Mouse (Mus musculus) liver, embryonic 16.5 days (tissue): ENCODE measurements around the gene H3f3b. TPM values are rescaled to one million over a fixed set of nuclear protein-coding genes. Genes with fewer than 3 reads are reported as not detected.
"Not testable (repeated sequence)": the region's sequence is repeated elsewhere in the genome, so short reads cannot be mapped to it uniquely, and the experiment has no call there.

Source experiments
- ATAC-seq: fragments of 200-750 bp; cut with Nextera tagmentation; 2 replicates; pipeline ENCODE4 v1.8.0; 2017; ENCODE audit warnings: low read depth, mild to moderate bottlenecking, moderate number of reproducible peaks, moderate library complexity
- H3K27ac ChIP-seq: fragments of 300-500 bp; sonication (generic); 2 replicates; pipeline ENCODE4 v1.5.1; 2014; ENCODE audit warnings: mild to moderate bottlenecking, low read length
- H3K27me3 ChIP-seq: fragments of 300-500 bp; sonication (generic); 2 replicates; pipeline ENCODE4 v1.6.1; 2014; ENCODE audit warnings: low read depth, low read length, mixed read lengths; ENCODE audit not compliant: control insufficient read depth, insufficient read depth
- H3K36me3 ChIP-seq: fragments of 300-500 bp; sonication (generic); 2 replicates; pipeline ENCODE4 v1.6.1; 2014; ENCODE audit warnings: mild to moderate bottlenecking; ENCODE audit not compliant: control insufficient read depth, insufficient read depth
- H3K4me1 ChIP-seq: fragments of 300-500 bp; sonication (generic); 2 replicates; pipeline ENCODE4 v1.6.1; 2014; ENCODE audit warnings: low read depth, low read length, mixed read lengths; ENCODE audit not compliant: control insufficient read depth
- H3K4me2 ChIP-seq: fragments of 300-500 bp; sonication (generic); 2 replicates; pipeline ENCODE4 v1.6.1; 2014; ENCODE audit warnings: low read depth, low read length, mixed read lengths
- H3K4me3 ChIP-seq: fragments of 300-500 bp; sonication (generic); 2 replicates; pipeline ENCODE4 v1.5.1; 2014; ENCODE audit warnings: low read depth, mild to moderate bottlenecking, low read length
- H3K9ac ChIP-seq: fragments of 300-500 bp; sonication (generic); 2 replicates; pipeline ENCODE4 v1.6.1; 2014; ENCODE audit warnings: low read depth, low read length
- H3K9me3 ChIP-seq: fragments of 300-500 bp; sonication (generic); replicated peaks from 2 replicates; pipeline ENCODE4 v1.6.1; 2016; ENCODE audit warnings: low read length; ENCODE audit not compliant: control insufficient read depth
- WGBS: fragments of 180-500 bp; shearing (Covaris S2); extraction: QIAGEN DNeasy Blood & Tissue Kit; methylation state at CpG from one replicate; pipeline ENCODE4 v1.1.7; 2014; ENCODE audit not compliant: insufficient replicate concordance; 5-methylcytosine and 5-hydroxymethylcytosine counted together
- polyA plus RNA-seq: library from polyadenylated mRNA; unstranded; fragments of >200 nt; fragmentation: Nextera tagmentation; extraction: Ambion mirVana; gene quantifications from 2 replicates; pipeline ENCODE4 v1.2.1, GENCODE M21; 2015

H3f3b gene
- polyA plus RNA-seq, 1 experiment from 2014 or later: 527 TPM

DNA sequence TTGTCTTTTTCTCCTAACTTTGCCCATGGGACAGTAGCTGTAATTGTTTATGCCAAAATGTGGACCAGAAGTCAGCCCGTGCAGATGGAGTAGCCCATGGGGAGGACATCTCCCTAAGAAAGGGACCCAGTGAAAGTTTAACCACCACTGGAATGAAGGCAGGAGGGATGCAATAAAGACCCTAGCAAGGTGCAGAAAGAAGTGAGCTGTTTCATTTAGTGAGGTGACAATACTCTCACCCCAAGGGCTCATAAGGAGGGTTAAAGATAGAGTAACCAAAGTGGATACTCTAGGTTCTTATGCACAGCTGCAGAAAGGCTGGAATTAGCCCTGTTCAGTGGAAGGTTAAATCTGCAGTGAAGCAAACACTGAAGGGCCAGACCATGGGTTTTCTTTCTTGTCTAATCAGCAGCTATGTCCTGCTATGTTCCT is 8.4 kb downstream of the H3f3b start:
- Histone ChIP-seq H3K9ac (no peak overlapping the region), H3K36me3 (peaks cover 13% of the 10 kb centered on the region), H3K27me3 (no peaks in the 10 kb centered on the region), H3K9me3 (no peaks in the 10 kb centered on the region), H3K27ac (no peak overlapping the region), H3K4me3 (no peak overlapping the region), H3K4me1 (peaks cover 10% of the 10 kb centered on the region), H3K4me2 (no peak overlapping the region)
- ATAC-seq: no peak
- WGBS: 73% methylated on average over 1 of the region's 1 CpGs

DNA sequence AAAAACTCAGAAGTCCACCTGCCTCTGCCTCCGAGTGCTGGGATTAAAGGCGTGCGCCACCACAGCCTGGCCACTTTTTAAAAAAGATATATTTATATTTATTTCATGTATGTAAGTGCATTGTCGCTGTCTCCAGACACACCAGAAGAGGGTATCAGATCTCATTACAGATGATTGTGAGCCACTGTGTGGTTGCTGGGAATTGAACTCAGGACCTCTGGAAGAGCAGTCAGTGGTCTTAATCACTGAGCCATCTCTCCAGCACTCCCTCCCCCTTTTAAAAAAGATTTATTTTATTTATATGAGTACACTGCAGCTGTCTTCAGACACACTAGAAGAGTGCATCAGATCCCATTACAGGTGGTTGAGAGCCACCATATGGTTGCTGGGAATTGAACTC is 8.9 kb downstream of the H3f3b start:
- H3K4me3 ChIP-seq, H3K27me3 ChIP-seq, ATAC-seq, H3K4me2 ChIP-seq, H3K9me3 ChIP-seq, H3K27ac ChIP-seq, H3K9ac ChIP-seq: not testable (repeated sequence)
- whole genome bisulfite sequencing: 81% methylated on average over 4 of the region's 4 CpGs
- Histone ChIP-seq H3K4me1 (peaks cover 10% of the 10 kb centered on the region), H3K36me3 (peaks cover 13% of the 10 kb centered on the region)

DNA sequence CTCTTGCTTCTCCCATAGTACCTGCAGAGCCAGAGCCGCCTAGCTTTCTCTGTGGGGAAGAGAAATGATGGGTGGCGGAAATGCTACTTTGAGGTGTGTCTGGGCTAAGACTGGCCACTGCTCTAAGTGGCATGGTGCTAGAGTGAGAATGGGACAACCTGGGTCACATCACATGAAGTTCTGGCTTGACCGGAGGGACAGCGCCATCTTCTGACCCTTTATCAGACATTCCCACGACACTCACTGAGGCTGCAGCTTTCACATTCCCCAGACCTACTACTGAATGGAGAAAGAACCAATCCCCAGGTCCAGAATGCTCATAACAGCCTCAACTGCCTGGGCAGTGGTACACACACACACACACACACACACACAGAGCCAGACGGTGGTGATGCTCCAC is 9.7 kb downstream of the H3f3b start:
- WGBS: 32% methylated on average over 6 of the region's 6 CpGs
- Histone ChIP-seq H3K4me1 (peaks cover 10% of the 10 kb centered on the region), H3K4me2 (no peak overlapping the region), H3K27ac (no peak overlapping the region), H3K27me3 (peaks cover 4% of the 10 kb centered on the region), H3K9ac (no peak overlapping the region), H3K4me3 (no peak overlapping the region), H3K36me3 (peaks cover 13% of the 10 kb centered on the region), H3K9me3 (no peaks in the 10 kb centered on the region)
- ATAC-seq: no peak

DNA sequence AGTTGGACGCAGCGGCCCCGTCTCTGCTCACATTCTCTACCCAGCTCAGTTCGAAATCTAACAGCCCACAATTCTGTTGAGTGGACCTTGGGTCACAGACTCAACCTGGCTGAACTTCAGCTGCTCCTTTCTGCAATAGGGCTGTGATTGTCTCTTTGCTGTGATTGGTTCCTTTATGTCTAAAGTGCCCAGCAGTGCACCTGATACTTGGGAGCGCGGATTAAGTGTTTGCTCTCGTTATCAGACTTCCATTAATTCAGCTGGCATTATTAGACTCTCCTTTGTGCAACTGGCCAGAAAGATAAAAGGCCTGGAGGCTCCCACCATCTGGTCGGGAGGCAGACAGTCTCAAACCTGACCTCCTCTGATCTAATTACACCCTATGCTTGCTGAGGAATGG is 12.9 kb downstream of the H3f3b start:
- peaks cover 12% of the 10 kb centered on the region for H3K4me1 ChIP-seq
- no peak for ATAC-seq
- WGBS: 45% methylated on average over 8 of the region's 8 CpGs
- H3K9me3 ChIP-seq: no peaks in the 10 kb centered on the region
- no peak overlapping the region for H3K9ac ChIP-seq
- no peak overlapping the region for H3K4me2 ChIP-seq
- H3K27me3 ChIP-seq: peaks cover 12% of the 10 kb centered on the region
- H3K4me3 ChIP-seq: no peak overlapping the region
- H3K27ac ChIP-seq: no peak overlapping the region
- H3K36me3 ChIP-seq: no peaks in the 10 kb centered on the region

DNA sequence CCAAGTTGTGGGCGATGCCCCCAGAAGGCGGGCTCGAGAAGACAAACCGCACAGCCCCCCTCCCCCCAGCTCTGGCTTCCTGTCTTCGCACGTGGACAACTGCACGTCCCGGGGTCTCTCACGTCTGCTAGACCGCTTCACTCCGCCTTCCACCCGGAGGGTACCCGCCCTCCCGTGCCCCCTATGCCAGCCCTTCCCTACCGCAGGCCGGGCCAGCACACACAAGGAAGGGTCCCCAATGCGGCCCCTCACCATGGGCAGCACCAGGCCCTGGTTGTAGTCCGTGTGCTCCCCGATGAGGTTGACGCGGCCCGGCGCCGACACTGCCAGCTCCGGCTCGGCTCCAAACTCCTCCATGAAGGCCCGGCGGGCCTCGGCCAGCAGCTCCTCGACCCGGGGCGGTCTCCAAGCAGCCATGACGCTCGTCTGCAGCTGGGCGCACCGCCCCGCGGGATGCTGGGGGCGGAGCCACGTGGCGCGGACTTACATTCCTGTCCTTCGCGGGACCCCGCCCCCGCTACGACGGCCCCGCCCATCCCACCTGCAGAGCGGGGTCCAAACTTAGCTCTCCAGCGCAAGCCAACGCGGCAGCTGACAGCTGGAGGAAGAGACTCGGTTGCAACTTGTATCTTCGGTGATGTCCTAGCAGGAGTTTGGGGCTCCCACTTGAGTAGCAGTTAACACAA is 15.4 kb downstream of the H3f3b start, which contains the start of gene Galk1:
Gene Galk1, minus strand, starts transcription at position 458 of the 686 bp plus-strand sequence.
- peak within 1 kb of the TSS; percentile 85 for H3K27ac ChIP-seq

DNA sequence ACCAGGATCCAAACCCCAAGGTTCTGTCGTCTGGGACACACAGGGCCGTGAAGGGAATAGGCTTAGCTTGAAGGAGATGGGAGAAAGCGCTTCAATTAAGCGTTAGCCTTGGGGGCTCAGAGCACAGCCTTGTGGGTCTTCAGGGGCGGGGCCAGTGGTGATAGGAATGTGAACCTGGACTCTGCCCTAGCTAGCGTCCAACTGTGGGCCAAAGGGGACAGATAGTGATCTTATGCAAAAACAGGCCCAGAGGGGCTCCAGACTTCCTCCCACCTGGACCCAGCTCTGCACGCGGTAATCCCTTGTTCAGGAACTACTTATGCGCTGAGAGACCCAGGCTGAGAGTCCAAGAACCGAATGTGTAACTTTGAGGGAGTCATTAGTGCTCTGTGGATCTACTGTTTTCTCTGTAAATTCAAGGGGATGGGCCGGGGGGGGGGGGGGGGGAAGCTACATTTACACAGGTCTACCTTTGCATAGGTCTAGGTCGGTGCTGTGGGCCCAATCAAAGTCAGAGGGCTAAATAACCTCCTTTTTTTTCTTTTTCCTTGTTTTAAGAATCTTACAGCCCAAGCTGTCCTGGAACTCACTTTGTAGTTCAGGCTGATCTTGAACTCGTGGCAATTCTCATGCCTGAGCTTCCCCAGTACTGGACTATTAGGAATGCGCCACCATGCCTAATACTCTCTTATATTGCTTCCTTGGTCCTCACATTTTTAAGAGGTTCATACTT is 16.1 kb downstream of the H3f3b start:
- H3K36me3 ChIP-seq: 0 out of 2 replicates have a peak, but pooled peaks cover 3% of the 10 kb centered on the region
- peak overlapping the region; percentile 91 for H3K4me2 ChIP-seq
- peak overlapping the region; percentile 70 for H3K4me3 ChIP-seq
- peak overlapping the region; percentile 78 for H3K9ac ChIP-seq
- H3K9me3 ChIP-seq: no peaks in the 10 kb centered on the region
- H3K27me3 ChIP-seq: peaks cover 12% of the 10 kb centered on the region
- peak; percentile 49 for ATAC-seq
- H3K4me1 ChIP-seq: peaks cover 12% of the 10 kb centered on the region
- 15% methylated on average over 14 of the region's 14 CpGs for WGBS
- H3K27ac ChIP-seq: peak overlapping the region; percentile 85; the same call in 1 of the 2 replicates

More for the DNA sequence above, 15.4 kb downstream of the H3f3b start, which contains the start of gene Galk1:
- H3K4me1 ChIP-seq: peaks cover 12% of the 10 kb centered on the region
- under 1% methylated on average over 54 of the region's 55 CpGs for WGBS
- H3K4me3 ChIP-seq: peak within 1 kb of the TSS; percentile 70
- ATAC-seq: peak; percentile 87
- H3K9ac ChIP-seq: peak within 1 kb of the TSS; percentile 78
- 0 out of 2 replicates have a peak, but pooled peaks cover 3% of the 10 kb centered on the region for H3K36me3 ChIP-seq
- H3K9me3 ChIP-seq: no peaks in the 10 kb centered on the region
- peak within 1 kb of the TSS; percentile 91 for H3K4me2 ChIP-seq
- peaks cover 12% of the 10 kb centered on the region for H3K27me3 ChIP-seq

DNA sequence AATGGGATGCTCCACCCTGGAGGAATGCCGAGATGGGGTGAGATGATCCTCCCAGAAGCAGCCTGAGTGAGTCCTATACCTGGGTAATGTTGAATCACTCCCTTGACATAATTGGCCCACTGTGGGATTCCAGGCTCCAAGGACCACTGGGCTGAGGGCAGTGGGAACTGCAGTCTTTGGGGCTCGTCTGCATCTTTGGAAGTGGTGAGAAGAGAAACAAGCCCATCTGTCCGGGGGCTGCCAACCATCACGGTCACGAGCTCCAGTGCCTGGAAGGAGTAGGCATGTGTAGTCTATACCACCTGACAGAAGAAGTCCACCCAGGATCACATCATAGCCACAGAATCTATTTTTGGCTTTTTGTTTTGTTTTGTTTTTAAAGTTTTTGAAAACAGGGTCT is 16.8 kb downstream of the H3f3b start:
- Histone ChIP-seq H3K4me2 (no peak overlapping the region), H3K4me1 (peaks cover 16% of the 10 kb centered on the region), H3K9ac (no peak overlapping the region), H3K27ac (no peak overlapping the region), H3K27me3 (peaks cover 12% of the 10 kb centered on the region), H3K9me3 (no peaks in the 10 kb centered on the region), H3K4me3 (no peak overlapping the region), H3K36me3 (0 out of 2 replicates have a peak, but pooled peaks cover 3% of the 10 kb centered on the region)
- ATAC-seq: no peak
- 69% methylated on average over 5 of the region's 5 CpGs for WGBS

DNA sequence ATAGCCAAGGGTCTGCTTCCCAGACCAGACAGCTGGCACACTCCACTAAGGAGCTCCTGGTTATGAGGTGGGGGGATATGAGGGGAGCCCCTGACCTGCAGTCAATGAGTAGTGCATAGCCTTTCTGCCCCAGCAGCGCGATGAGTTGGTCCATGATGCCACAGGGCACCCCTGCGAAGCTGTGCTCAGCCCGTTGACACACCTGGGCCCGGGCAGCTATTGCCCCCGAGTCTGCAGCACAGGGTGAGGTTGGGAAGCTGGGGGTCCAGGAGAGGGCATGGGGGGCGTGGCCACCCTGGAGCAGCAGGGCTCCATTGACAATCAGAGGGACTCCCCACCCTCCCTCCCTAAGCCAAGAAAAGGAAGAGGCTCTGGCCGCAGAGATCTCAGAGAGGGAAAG is 17.6 kb downstream of the H3f3b start:
- WGBS: 74% methylated on average over 8 of the region's 8 CpGs
- Histone ChIP-seq H3K36me3 (0 out of 2 replicates have a peak, but pooled peaks cover 3% of the 10 kb centered on the region), H3K9ac (no peak overlapping the region), H3K4me2 (no peak overlapping the region), H3K4me3 (no peak overlapping the region), H3K4me1 (peaks cover 23% of the 10 kb centered on the region), H3K27me3 (peaks cover 12% of the 10 kb centered on the region), H3K27ac (no peak overlapping the region), H3K9me3 (no peaks in the 10 kb centered on the region)
- no peak for ATAC-seq

DNA sequence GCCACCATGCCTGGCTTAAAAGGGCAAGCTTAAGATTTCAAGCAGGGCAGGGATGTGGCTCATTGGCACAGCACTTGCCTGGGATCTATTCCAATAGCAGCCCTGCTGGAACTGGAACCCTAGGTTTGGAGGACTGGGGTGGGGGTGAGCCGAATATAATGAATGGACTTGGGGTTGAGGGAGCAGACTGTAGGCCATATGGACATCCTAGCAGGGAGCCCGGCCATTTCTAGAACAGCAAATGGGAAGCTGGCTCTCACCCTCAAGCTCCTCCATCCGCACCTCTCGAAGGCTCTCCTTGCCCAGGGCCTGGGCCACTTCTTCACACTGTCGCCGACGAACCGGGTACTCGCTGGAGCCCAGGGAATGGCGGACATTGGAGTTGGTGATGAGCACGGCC is 18.1 kb downstream of the H3f3b start:
- Histone ChIP-seq H3K27me3 (peaks cover 12% of the 10 kb centered on the region), H3K4me1 (peaks cover 27% of the 10 kb centered on the region), H3K4me3 (no peak overlapping the region), H3K9me3 (no peaks in the 10 kb centered on the region), H3K27ac (no peak overlapping the region), H3K36me3 (0 out of 2 replicates have a peak, but pooled peaks cover 3% of the 10 kb centered on the region), H3K4me2 (no peak overlapping the region), H3K9ac (no peak overlapping the region)
- WGBS: 78% methylated on average over 11 of the region's 11 CpGs
- no peak for ATAC-seq
